Mouse (Mus musculus): ENCODE measurements around the gene Nbea. TPM values are rescaled to one million over a fixed set of nuclear protein-coding genes. Genes with fewer than 3 reads are reported as not detected.

Nbea gene
- total RNA-seq, 2 experiments from 2014 or later: 277 to 281 TPM

- DNase-seq: no peak
- intact Hi-C loops (cut with DNase I): no loop called here
These were observed 346.3 kb downstream of the Nbea start for GRCm38 (mm10) chr3:55837188-55837587.

GRCm38 (mm10) chr3:55835207-55835606 is 348.3 kb downstream of the Nbea start:
- intact Hi-C loops (cut with DNase I): no loop called here

GRCm38 (mm10) chr3:55830226-55830625 is 353.3 kb downstream of the Nbea start:
- intact Hi-C loops (cut with DNase I): no loop called here
- DNase-seq: no peak

More at GRCm38 (mm10) chr3:55835207-55835606, 348.3 kb downstream of the Nbea start:
- DNase-seq: no peak

- intact Hi-C loops (cut with DNase I): no loop called here
- no peak for DNase-seq
These were observed 354.8 kb downstream of the Nbea start for GRCm38 (mm10) chr3:55828481-55829256.

GRCm38 (mm10) chr3:55824864-55825263 is 358.6 kb downstream of the Nbea start:
- intact Hi-C loops (cut with DNase I): no loop called here
- DNase-seq: no peak

GRCm38 (mm10) chr3:55819598-55819997 is 363.9 kb downstream of the Nbea start:
- intact Hi-C loops (cut with DNase I): no loop called here
- DNase-seq: no peak

GRCm38 (mm10) chr3:55818082-55818481 is 365.4 kb downstream of the Nbea start:
- intact Hi-C loops (cut with DNase I): no loop called here
- DNase-seq: no peak

GRCm38 (mm10) chr3:55816638-55817375 is 366.7 kb downstream of the Nbea start:
- DNase-seq: peak; percentile 9
- intact Hi-C loops (cut with DNase I): no loop called here

- intact Hi-C loops (cut with DNase I): no loop called here
- DNase-seq: no peak
These were observed 367.4 kb downstream of the Nbea start for GRCm38 (mm10) chr3:55816096-55816495.

- DNase-seq: no peak
- intact Hi-C loops (cut with DNase I): no loop called here
These were observed 368.4 kb downstream of the Nbea start for GRCm38 (mm10) chr3:55814993-55815625.

GRCm38 (mm10) chr3:55794768-55795167 is 388.7 kb downstream of the Nbea start:
- intact Hi-C loops (cut with DNase I): no loop called here
- no peak for DNase-seq

- intact Hi-C loops (cut with DNase I): no loop called here
- DNase-seq: peak; percentile 93
These were observed 389.5 kb downstream of the Nbea start for GRCm38 (mm10) chr3:55793842-55794575.

GRCm38 (mm10) chr3:55792251-55792650 is 391.2 kb downstream of the Nbea start:
- DNase-seq: peak; percentile 85
- intact Hi-C loops (cut with DNase I): no loop called here

- intact Hi-C loops (cut with DNase I): no loop called here
- no peak for DNase-seq
These were observed 392.9 kb downstream of the Nbea start for GRCm38 (mm10) chr3:55790609-55791008.

GRCm38 (mm10) chr3:55789856-55790255 is 393.6 kb downstream of the Nbea start:
- DNase-seq: no peak
- intact Hi-C loops (cut with DNase I): no loop called here

GRCm38 (mm10) chr3:55788621-55789201 is 394.8 kb downstream of the Nbea start:
- DNase-seq: no peak
- intact Hi-C loops (cut with DNase I): no loop called here

GRCm38 (mm10) chr3:55788214-55788586 is 395.3 kb downstream of the Nbea start:
- intact Hi-C loops (cut with DNase I): no loop called here
- DNase-seq: no peak

GRCm38 (mm10) chr3:55787487-55788213 is 395.9 kb downstream of the Nbea start:
- peak; percentile 78 for DNase-seq
- intact Hi-C loops (cut with DNase I): no loop called here

GRCm38 (mm10) chr3:55786835-55787486 is 396.5 kb downstream of the Nbea start:
- intact Hi-C loops (cut with DNase I): no loop called here
- no peak for DNase-seq

Measured in left cerebral cortex, postnatal 4 days (tissue).